Mouse (Mus musculus): ENCODE measurements around the gene Nodal. TPM values are rescaled to one million over a fixed set of nuclear protein-coding genes. Genes with fewer than 3 reads are reported as not detected.

Gene Nodal
- polyA plus RNA-seq, 1 experiment = not detected

GRCm38 (mm10) chr10:61429043-61429442 is 11.3 kb downstream of the Nodal start:
- Histone ChIP-seq H3K79me3 (ENCODE audit: low read depth) (no peaks in the 10 kb centered on the region), H3K27me3 (ENCODE audit: control insufficient read depth, insufficient read depth, insufficient read length) (no peaks in the 10 kb centered on the region), H3K4me3 (ENCODE audit: insufficient read depth, poor library complexity, severe bottlenecking) (no peak overlapping the region), H3ac (ENCODE audit: control insufficient read depth, insufficient read length, low read depth) (no peak overlapping the region), H3K79me2 (ENCODE audit: control insufficient read depth, insufficient read depth) (no peaks in the 10 kb centered on the region), H3K36me3 (ENCODE audit: control insufficient read depth, insufficient read depth) (peaks cover 43% of the 10 kb centered on the region)
- TF ChIP-seq USF1 (IDR thresholded peaks at IDR 0.05; ENCODE audit: low read depth) (no peak), CTCF (IDR thresholded peaks at IDR 0.05; ENCODE audit: control insufficient read depth, insufficient read depth, insufficient read length) (no peak)

- no peak overlapping the region for H3ac ChIP-seq (ENCODE audit: control insufficient read depth, insufficient read length, low read depth)
- TF ChIP-seq CEBPB (IDR thresholded peaks at IDR 0.05; ENCODE audit: low read depth) = no peak
- TF ChIP-seq MAX (IDR thresholded peaks at IDR 0.05) = no peak
- no peak for TF ChIP-seq FOSL1 (IDR thresholded peaks at IDR 0.05; ENCODE audit: insufficient read depth, low read length, poor library complexity, severe bottlenecking)
- no peak for TF ChIP-seq CTCF (IDR thresholded peaks at IDR 0.05; ENCODE audit: control insufficient read depth, insufficient read depth, insufficient read length)
- TF ChIP-seq MYOG (IDR thresholded peaks at IDR 0.05; ENCODE audit: control insufficient read depth, extremely low read depth, insufficient read length) = no peak
- TF ChIP-seq MYOD1 (IDR thresholded peaks at IDR 0.05; ENCODE audit: control insufficient read depth, insufficient read length, low read depth) = no peak
- no peak for TF ChIP-seq USF1 (IDR thresholded peaks at IDR 0.05; ENCODE audit: low read depth)
- H3K79me2 ChIP-seq (ENCODE audit: control insufficient read depth, insufficient read depth) = peaks cover 14% of the 10 kb centered on the region
- peaks cover 61% of the 10 kb centered on the region for H3K36me3 ChIP-seq (ENCODE audit: control insufficient read depth, insufficient read depth)
- no peaks in the 10 kb centered on the region for H3K27me3 ChIP-seq (ENCODE audit: control insufficient read depth, insufficient read depth, insufficient read length)
- no peak overlapping the region for H3K4me3 ChIP-seq (ENCODE audit: insufficient read depth, poor library complexity, severe bottlenecking)
- H3K79me3 ChIP-seq (ENCODE audit: low read depth) = peaks cover 7% of the 10 kb centered on the region
These were observed 13.6 kb downstream of the Nodal start for GRCm38 (mm10) chr10:61431375-61431774.

- H3K79me2 ChIP-seq (ENCODE audit: control insufficient read depth, insufficient read depth) = peaks cover 95% of the 10 kb centered on the region
- peaks cover 76% of the 10 kb centered on the region for H3K79me3 ChIP-seq (ENCODE audit: low read depth)
- TF ChIP-seq MAX (IDR thresholded peaks at IDR 0.05) (no peak), MYOG (IDR thresholded peaks at IDR 0.05; ENCODE audit: control insufficient read depth, extremely low read depth, insufficient read length) (no peak), CEBPB (IDR thresholded peaks at IDR 0.05; ENCODE audit: low read depth) (no peak), USF1 (IDR thresholded peaks at IDR 0.05; ENCODE audit: low read depth) (no peak), MYOD1 (IDR thresholded peaks at IDR 0.05; ENCODE audit: control insufficient read depth, insufficient read length, low read depth) (no peak)
- no peaks in the 10 kb centered on the region for H3K27me3 ChIP-seq (ENCODE audit: control insufficient read depth, insufficient read depth, insufficient read length)
- peaks cover 33% of the 10 kb centered on the region for H3K36me3 ChIP-seq (ENCODE audit: control insufficient read depth, insufficient read depth)
- no peak overlapping the region for H3K4me3 ChIP-seq (ENCODE audit: insufficient read depth, poor library complexity, severe bottlenecking)
- no peak overlapping the region for H3ac ChIP-seq (ENCODE audit: control insufficient read depth, insufficient read length, low read depth)
These were observed 22.5 kb downstream of the Nodal start for GRCm38 (mm10) chr10:61440202-61440800.

- TF ChIP-seq CTCF (IDR thresholded peaks at IDR 0.05; ENCODE audit: control insufficient read depth, insufficient read depth, insufficient read length) (no peak), MAX (IDR thresholded peaks at IDR 0.05) (no peak), MYOD1 (IDR thresholded peaks at IDR 0.05; ENCODE audit: control insufficient read depth, insufficient read length, low read depth) (no peak), CEBPB (IDR thresholded peaks at IDR 0.05; ENCODE audit: low read depth) (no peak), FOSL1 (IDR thresholded peaks at IDR 0.05; ENCODE audit: insufficient read depth, low read length, poor library complexity, severe bottlenecking) (no peak), MYOG (IDR thresholded peaks at IDR 0.05; ENCODE audit: control insufficient read depth, extremely low read depth, insufficient read length) (no peak), USF1 (IDR thresholded peaks at IDR 0.05; ENCODE audit: low read depth) (no peak)
- Histone ChIP-seq H3K79me3 (ENCODE audit: low read depth) (peaks cover 91% of the 10 kb centered on the region), H3K4me3 (ENCODE audit: insufficient read depth, poor library complexity, severe bottlenecking) (no peak overlapping the region), H3K79me2 (ENCODE audit: control insufficient read depth, insufficient read depth) (peaks cover 100% of the 10 kb centered on the region), H3K36me3 (ENCODE audit: control insufficient read depth, insufficient read depth) (peaks cover 33% of the 10 kb centered on the region), H3K27me3 (ENCODE audit: control insufficient read depth, insufficient read depth, insufficient read length) (no peaks in the 10 kb centered on the region), H3ac (ENCODE audit: control insufficient read depth, insufficient read length, low read depth) (no peak overlapping the region)
These were observed 25.7 kb downstream of the Nodal start for GRCm38 (mm10) chr10:61443456-61443855.

GRCm38 (mm10) chr10:61443876-61444275 is 26.1 kb downstream of the Nodal start:
- H3K36me3 ChIP-seq (ENCODE audit: control insufficient read depth, insufficient read depth) = peaks cover 33% of the 10 kb centered on the region
- H3K79me3 ChIP-seq (ENCODE audit: low read depth) = peaks cover 90% of the 10 kb centered on the region
- H3K4me3 ChIP-seq (ENCODE audit: insufficient read depth, poor library complexity, severe bottlenecking) = no peak overlapping the region
- H3K79me2 ChIP-seq (ENCODE audit: control insufficient read depth, insufficient read depth) = peaks cover 100% of the 10 kb centered on the region
- H3K27me3 ChIP-seq (ENCODE audit: control insufficient read depth, insufficient read depth, insufficient read length) = no peaks in the 10 kb centered on the region
- no peak overlapping the region for H3ac ChIP-seq (ENCODE audit: control insufficient read depth, insufficient read length, low read depth)
- TF ChIP-seq MYOG (IDR thresholded peaks at IDR 0.05; ENCODE audit: control insufficient read depth, extremely low read depth, insufficient read length) (no peak), USF1 (IDR thresholded peaks at IDR 0.05; ENCODE audit: low read depth) (no peak), CEBPB (IDR thresholded peaks at IDR 0.05; ENCODE audit: low read depth) (no peak), MAX (IDR thresholded peaks at IDR 0.05) (no peak), MYOD1 (IDR thresholded peaks at IDR 0.05; ENCODE audit: control insufficient read depth, insufficient read length, low read depth) (no peak), FOSL1 (IDR thresholded peaks at IDR 0.05; ENCODE audit: insufficient read depth, low read length, poor library complexity, severe bottlenecking) (no peak), CTCF (IDR thresholded peaks at IDR 0.05; ENCODE audit: control insufficient read depth, insufficient read depth, insufficient read length) (no peak)

GRCm38 (mm10) chr10:61445016-61445415 is 27.2 kb downstream of the Nodal start:
- Histone ChIP-seq H3K27me3 (ENCODE audit: control insufficient read depth, insufficient read depth, insufficient read length) (no peaks in the 10 kb centered on the region), H3K79me2 (ENCODE audit: control insufficient read depth, insufficient read depth) (peaks cover 100% of the 10 kb centered on the region), H3K4me3 (ENCODE audit: insufficient read depth, poor library complexity, severe bottlenecking) (no peak overlapping the region), H3K79me3 (ENCODE audit: low read depth) (peaks cover 96% of the 10 kb centered on the region), H3K36me3 (ENCODE audit: control insufficient read depth, insufficient read depth) (peaks cover 33% of the 10 kb centered on the region), H3ac (ENCODE audit: control insufficient read depth, insufficient read length, low read depth) (no peak overlapping the region)
- no peak for TF ChIP-seq FOSL1 (IDR thresholded peaks at IDR 0.05; ENCODE audit: insufficient read depth, low read length, poor library complexity, severe bottlenecking)

Data from C2C12 (cell line).